Mouse (Mus musculus) neural tube, embryonic 11.5 days (tissue): ENCODE measurements around the gene Celsr3. TPM values are rescaled to one million over a fixed set of nuclear protein-coding genes. Genes with fewer than 3 reads are reported as not detected.

ENCODE experiments used
- ATAC-seq: fragments of 200-750 bp; cut with Nextera tagmentation; 2 replicates; pipeline ENCODE4 v1.8.0; 2017; ENCODE audit warnings: moderate number of reproducible peaks, mild to moderate bottlenecking, moderate TSS enrichment, moderate library complexity; ENCODE audit not compliant: insufficient read depth, low FRiP score, low TSS enrichment
- DNase-seq: peaks from one replicate; pipeline ENCODE4 v3.0.0-alpha.2; 2015; ENCODE audit warnings: low spot score
- H3K27ac ChIP-seq: fragments of 300-500 bp; sonication (generic); 2 replicates; pipeline ENCODE4 v1.5.1; 2014; ENCODE audit warnings: low read depth, mild to moderate bottlenecking, low read length
- H3K27me3 ChIP-seq: fragments of 300-500 bp; sonication (generic); 2 replicates; pipeline ENCODE4 v1.6.1; 2014; ENCODE audit warnings: mild to moderate bottlenecking, low read length, mixed read lengths; ENCODE audit not compliant: control insufficient read depth, insufficient read depth
- H3K36me3 ChIP-seq: fragments of 300-500 bp; sonication (generic); 2 replicates; pipeline ENCODE4 v1.6.1; 2014; ENCODE audit warnings: mild to moderate bottlenecking, low read length, moderate library complexity, mixed read lengths; ENCODE audit not compliant: control insufficient read depth, insufficient read depth
- H3K4me1 ChIP-seq: fragments of 300-500 bp; sonication (generic); 2 replicates; pipeline ENCODE4 v1.6.1; 2014; ENCODE audit warnings: low read length, mixed read lengths; ENCODE audit not compliant: control insufficient read depth, insufficient read depth
- H3K4me2 ChIP-seq: fragments of 300-500 bp; sonication (generic); 2 replicates; pipeline ENCODE4 v1.6.1; 2014; ENCODE audit warnings: low read depth, mild to moderate bottlenecking, moderate library complexity
- H3K4me3 ChIP-seq: fragments of 300-500 bp; sonication (generic); 2 replicates; pipeline ENCODE4 v1.5.1; 2014; ENCODE audit warnings: low read depth, low read length
- H3K9ac ChIP-seq: fragments of 300-500 bp; sonication (generic); 2 replicates; pipeline ENCODE4 v1.6.1; 2014; ENCODE audit warnings: mild to moderate bottlenecking, low read length
- H3K9me3 ChIP-seq: fragments of 300-500 bp; sonication (generic); 2 replicates; pipeline ENCODE4 v1.6.1; 2016; ENCODE audit warnings: low read length; ENCODE audit not compliant: control insufficient read depth
- WGBS: fragments of 180-500 bp; shearing (Covaris S2); extraction: QIAGEN DNeasy Blood & Tissue Kit; methylation state at CpG from one replicate; pipeline ENCODE4 v1.1.7; 2014; 5-methylcytosine and 5-hydroxymethylcytosine counted together
- polyA plus RNA-seq: library from polyadenylated mRNA; unstranded; fragments of >200 nt; fragmentation: Nextera tagmentation; extraction: Ambion mirVana; gene quantifications from 2 replicates; pipeline ENCODE4 v1.2.1, GENCODE M21; 2014

The Celsr3 gene
- polyA plus RNA-seq, 1 experiment from 2014 or later, result 6.7 TPM

- WGBS, result 84% methylated on average over 5 of the region's 5 CpGs
- Histone ChIP-seq H3K36me3 (peaks cover 14% of the 10 kb centered on the region), H3K4me1 (peaks cover 4% of the 10 kb centered on the region), H3K27ac (no peak overlapping the region), H3K4me3 (no peak overlapping the region), H3K9me3 (no peaks in the 10 kb centered on the region), H3K27me3 (no peaks in the 10 kb centered on the region), H3K4me2 (no peak overlapping the region), H3K9ac (no peak overlapping the region)
- no peak for ATAC-seq
- DNase-seq, result no peak
These were observed 15.6 kb upstream of the Celsr3 start for GRCm38 (mm10) chr9:108810516-108810915.

- no peaks in the 10 kb centered on the region for H3K27me3 ChIP-seq
- no peak overlapping the region for H3K9ac ChIP-seq
- no peak overlapping the region for H3K4me2 ChIP-seq
- 90% methylated on average over 7 of the region's 7 CpGs for WGBS
- H3K36me3 ChIP-seq, result peaks cover 4% of the 10 kb centered on the region
- no peak overlapping the region for H3K4me3 ChIP-seq
- no peaks in the 10 kb centered on the region for H3K4me1 ChIP-seq
- H3K27ac ChIP-seq, result no peak overlapping the region
- no peak for DNase-seq
- ATAC-seq, result no peak
- no peaks in the 10 kb centered on the region for H3K9me3 ChIP-seq
These were observed 10.6 kb upstream of the Celsr3 start for GRCm38 (mm10) chr9:108815557-108815956.

- ATAC-seq (no peak), DNase-seq (peak; percentile 71)
- peaks cover under 1% of the 10 kb centered on the region; the same call in 1 of the 2 replicates for H3K36me3 ChIP-seq
- H3K4me1 ChIP-seq, result no peaks in the 10 kb centered on the region
- no peaks in the 10 kb centered on the region for H3K9me3 ChIP-seq
- no peaks in the 10 kb centered on the region; the same call in 1 of the 2 replicates for H3K27me3 ChIP-seq
- whole genome bisulfite sequencing, result 65% methylated on average over 3 of the region's 3 CpGs
- H3K27ac ChIP-seq, result no peak overlapping the region
- H3K9ac ChIP-seq, result no peak overlapping the region
- no peak overlapping the region for H3K4me2 ChIP-seq
- H3K4me3 ChIP-seq, result no peak overlapping the region
These were observed 6.6 kb upstream of the Celsr3 start for GRCm38 (mm10) chr9:108819495-108819894.

GRCm38 (mm10) chr9:108820077-108820476 lies 6.0 kb upstream of the Celsr3 start:
- Histone ChIP-seq H3K9me3 (no peaks in the 10 kb centered on the region), H3K36me3 (no peaks in the 10 kb centered on the region; the same call in 1 of the 2 replicates), H3K27me3 (peaks cover 3% of the 10 kb centered on the region; the same call in 1 of the 2 replicates), H3K4me2 (no peak overlapping the region), H3K9ac (no peak overlapping the region), H3K4me1 (no peaks in the 10 kb centered on the region), H3K27ac (no peak overlapping the region), H3K4me3 (no peak overlapping the region)
- ATAC-seq, result no peak
- WGBS, result 63% methylated on average over 5 of the region's 5 CpGs
- DNase-seq, result no peak

GRCm38 (mm10) chr9:108824144-108824685 lies 1.9 kb upstream of the Celsr3 start:
- DNase-seq (peak; percentile 35), ATAC-seq (no peak)
- peak overlapping the region; percentile 29 for H3K4me3 ChIP-seq
- H3K9ac ChIP-seq, result no peak overlapping the region
- H3K4me2 ChIP-seq, result peak overlapping the region; percentile 86
- H3K36me3 ChIP-seq, result no peaks in the 10 kb centered on the region
- WGBS, result 4% methylated on average over 25 of the region's 25 CpGs
- no peak overlapping the region for H3K27ac ChIP-seq
- peaks cover 8% of the 10 kb centered on the region; the same call in 1 of the 2 replicates for H3K4me1 ChIP-seq
- peaks cover 29% of the 10 kb centered on the region for H3K27me3 ChIP-seq
- no peaks in the 10 kb centered on the region for H3K9me3 ChIP-seq

GRCm38 (mm10) chr9:108824755-108825413 lies 1.2 kb upstream of the Celsr3 start:
- DNase-seq (peak; percentile 85), ATAC-seq (peak; percentile 78)
- peak overlapping the region; percentile 86 for H3K4me2 ChIP-seq
- peak overlapping the region; percentile 64 for H3K4me3 ChIP-seq
- H3K4me1 ChIP-seq, result peaks cover 8% of the 10 kb centered on the region; the same call in 1 of the 2 replicates
- H3K9me3 ChIP-seq, result no peaks in the 10 kb centered on the region
- 0% methylated on average over 31 of the region's 31 CpGs for WGBS
- peaks cover 33% of the 10 kb centered on the region for H3K27me3 ChIP-seq
- no peak overlapping the region for H3K9ac ChIP-seq
- H3K27ac ChIP-seq, result no peak overlapping the region
- no peaks in the 10 kb centered on the region for H3K36me3 ChIP-seq

- peak overlapping the region; percentile 69; the same call in 1 of the 2 replicates for H3K27ac ChIP-seq
- H3K9ac ChIP-seq, result peak overlapping the region; percentile 76
- WGBS, result 2% methylated on average over 39 of the region's 39 CpGs
- peak overlapping the region; percentile 64 for H3K4me3 ChIP-seq
- DNase-seq (peak; percentile 83), ATAC-seq (no peak; the same call in 1 of the 2 replicates)
- H3K36me3 ChIP-seq, result no peaks in the 10 kb centered on the region
- peaks cover 49% of the 10 kb centered on the region for H3K27me3 ChIP-seq
- no peaks in the 10 kb centered on the region for H3K9me3 ChIP-seq
- peak overlapping the region; percentile 86 for H3K4me2 ChIP-seq
- peaks cover 13% of the 10 kb centered on the region for H3K4me1 ChIP-seq
These were observed 700 bp downstream of the Celsr3 start for GRCm38 (mm10) chr9:108826700-108827340.

GRCm38 (mm10) chr9:108827454-108827853 lies 1.3 kb downstream of the Celsr3 start:
- H3K9ac ChIP-seq, result peak overlapping the region; percentile 76; the same call in 1 of the 2 replicates
- peak overlapping the region; percentile 64 for H3K4me3 ChIP-seq
- H3K4me2 ChIP-seq, result peak overlapping the region; percentile 86
- no peaks in the 10 kb centered on the region for H3K9me3 ChIP-seq
- H3K27me3 ChIP-seq, result peaks cover 52% of the 10 kb centered on the region
- no peaks in the 10 kb centered on the region for H3K36me3 ChIP-seq
- peaks cover 17% of the 10 kb centered on the region for H3K4me1 ChIP-seq
- no peak overlapping the region for H3K27ac ChIP-seq
- DNase-seq, result no peak
- WGBS, result 18% methylated on average over 34 of the region's 34 CpGs
- no peak for ATAC-seq
